Mouse (Mus musculus) hindbrain, embryonic 10.5 days (tissue): ENCODE results near the gene Ctss. TPM values are rescaled to one million over a fixed set of nuclear protein-coding genes. Genes with fewer than 3 reads are reported as not detected.
"Not testable (repeated sequence)": the region's sequence is repeated elsewhere in the genome, so short reads cannot be mapped to it uniquely, and the experiment has no call there.

ENCODE experiments used
- DNase-seq: peaks from one replicate; pipeline ENCODE4 v3.0.0-alpha.2; 2017; ENCODE audit warnings: low spot score
- H3K27ac ChIP-seq: fragments of 300-500 bp; sonication (generic); 2 replicates; pipeline ENCODE4 v1.5.1; 2016; ENCODE audit warnings: mild to moderate bottlenecking, moderate library complexity
- H3K27me3 ChIP-seq: fragments of 300-500 bp; sonication (generic); 2 replicates; pipeline ENCODE4 v1.6.1; 2016; ENCODE audit warnings: mild to moderate bottlenecking; ENCODE audit not compliant: poor library complexity, insufficient read depth, severe bottlenecking
- H3K36me3 ChIP-seq: fragments of 300-500 bp; sonication (generic); 2 replicates; pipeline ENCODE4 v1.6.1; 2016; ENCODE audit warnings: mild to moderate bottlenecking, moderate library complexity
- H3K4me1 ChIP-seq: fragments of 300-500 bp; sonication (generic); replicated peaks from 2 replicates; pipeline ENCODE4 v1.6.1; 2016; ENCODE audit warnings: mild to moderate bottlenecking
- H3K4me3 ChIP-seq: fragments of 300-500 bp; sonication (generic); 2 replicates; pipeline ENCODE4 v1.5.1; 2016; ENCODE audit warnings: mild to moderate bottlenecking, moderate library complexity
- H3K9me3 ChIP-seq: fragments of 300-500 bp; sonication (generic); 2 replicates; pipeline ENCODE4 v1.6.1; 2016; ENCODE audit warnings: mild to moderate bottlenecking, moderate library complexity
- WGBS: fragments of 180-500 bp; shearing (Covaris S2); methylation state at CpG from one replicate; pipeline ENCODE4 v1.1.7; 2016; 5-methylcytosine and 5-hydroxymethylcytosine counted together
- polyA plus RNA-seq: library from polyadenylated mRNA; unstranded; fragments of >200 nt; fragmentation: Nextera tagmentation; extraction: Ambion mirVana; gene quantifications from 2 replicates; pipeline ENCODE4 v1.2.1, GENCODE M21; 2016

Ctss gene
- polyA plus RNA-seq, 1 experiment from 2014 or later: 7.6 TPM

GRCm38 (mm10) chr3:95541186-95541585 is 14.6 kb downstream of the Ctss start:
- H3K4me1 ChIP-seq, H3K36me3 ChIP-seq, H3K27ac ChIP-seq, H3K4me3 ChIP-seq, H3K9me3 ChIP-seq, DNase-seq, H3K27me3 ChIP-seq: not testable (repeated sequence)
- 80% methylated on average over 2 of the region's 2 CpGs for WGBS

GRCm38 (mm10) chr3:95542171-95542570 is 15.6 kb downstream of the Ctss start:
- H3K4me1 ChIP-seq: no peaks in the 10 kb centered on the region
- no peaks in the 10 kb centered on the region for H3K27me3 ChIP-seq
- no peak overlapping the region for H3K4me3 ChIP-seq
- no peak for DNase-seq
- H3K36me3 ChIP-seq: no peaks in the 10 kb centered on the region
- H3K27ac ChIP-seq: no peak overlapping the region
- no peaks in the 10 kb centered on the region for H3K9me3 ChIP-seq

- H3K9me3 ChIP-seq: no peaks in the 10 kb centered on the region
- no peaks in the 10 kb centered on the region for H3K4me1 ChIP-seq
- WGBS: 82% methylated on average over 7 of the region's 7 CpGs
- DNase-seq: no peak
- no peaks in the 10 kb centered on the region for H3K27me3 ChIP-seq
- H3K36me3 ChIP-seq: no peaks in the 10 kb centered on the region
- no peak overlapping the region for H3K27ac ChIP-seq
- H3K4me3 ChIP-seq: no peak overlapping the region
Measured at GRCm38 (mm10) chr3:95542981-95543380, 16.4 kb downstream of the Ctss start.

GRCm38 (mm10) chr3:95550176-95550575 is 23.6 kb downstream of the Ctss start:
- no peak overlapping the region for H3K27ac ChIP-seq
- no peaks in the 10 kb centered on the region for H3K4me1 ChIP-seq
- no peak for DNase-seq
- H3K27me3 ChIP-seq: no peaks in the 10 kb centered on the region
- no peaks in the 10 kb centered on the region for H3K36me3 ChIP-seq
- 89% methylated on average over 1 of the region's 1 CpGs for WGBS
- no peak overlapping the region for H3K4me3 ChIP-seq
- H3K9me3 ChIP-seq: no peaks in the 10 kb centered on the region

- 72% methylated on average over 3 of the region's 3 CpGs for WGBS
- no peaks in the 10 kb centered on the region for H3K27me3 ChIP-seq
- H3K9me3 ChIP-seq: no peaks in the 10 kb centered on the region
- no peak overlapping the region for H3K4me3 ChIP-seq
- no peaks in the 10 kb centered on the region for H3K36me3 ChIP-seq
- no peak for DNase-seq
- H3K4me1 ChIP-seq: no peaks in the 10 kb centered on the region
- H3K27ac ChIP-seq: no peak overlapping the region
Measured at GRCm38 (mm10) chr3:95553986-95554385, 27.4 kb downstream of the Ctss start.

- no peaks in the 10 kb centered on the region for H3K4me1 ChIP-seq
- H3K9me3 ChIP-seq: no peaks in the 10 kb centered on the region
- WGBS: 90% methylated on average over 27 of the region's 27 CpGs
- DNase-seq: no peak
- no peak within 1 kb of the TSS for H3K4me3 ChIP-seq
- H3K27me3 ChIP-seq: no peaks in the 10 kb centered on the region
- no peak within 1 kb of the TSS for H3K27ac ChIP-seq
- H3K36me3 ChIP-seq: no peaks in the 10 kb centered on the region
Measured at GRCm38 (mm10) chr3:95559437-95559836, 32.9 kb downstream of the Ctss start, which contains the start of gene Hormad1. Gene Hormad1, plus strand, starts transcription at chr3:95559677.

GRCm38 (mm10) chr3:95560738-95561137 is 34.2 kb downstream of the Ctss start:
- H3K36me3 ChIP-seq: no peaks in the 10 kb centered on the region
- no peaks in the 10 kb centered on the region for H3K27me3 ChIP-seq
- H3K9me3 ChIP-seq: no peaks in the 10 kb centered on the region
- WGBS: 87% methylated on average over 3 of the region's 3 CpGs
- DNase-seq: no peak
- no peaks in the 10 kb centered on the region for H3K4me1 ChIP-seq
- no peak overlapping the region for H3K27ac ChIP-seq
- no peak overlapping the region for H3K4me3 ChIP-seq

- no peaks in the 10 kb centered on the region for H3K36me3 ChIP-seq
- H3K4me1 ChIP-seq: no peaks in the 10 kb centered on the region
- no peaks in the 10 kb centered on the region for H3K9me3 ChIP-seq
- 75% methylated on average over 2 of the region's 2 CpGs for WGBS
- no peak for DNase-seq
- no peaks in the 10 kb centered on the region for H3K27me3 ChIP-seq
- H3K4me3 ChIP-seq: no peak overlapping the region
- no peak overlapping the region for H3K27ac ChIP-seq
Measured at GRCm38 (mm10) chr3:95561826-95562225, 35.2 kb downstream of the Ctss start.

- 88% methylated on average over 3 of the region's 3 CpGs for WGBS
Measured at GRCm38 (mm10) chr3:95569585-95569984, 43.0 kb downstream of the Ctss start.

GRCm38 (mm10) chr3:95587754-95588603 is 61.4 kb downstream of the Ctss start:
- no peaks in the 10 kb centered on the region for H3K9me3 ChIP-seq
- no peak for DNase-seq
- peak overlapping the region; percentile 77 for H3K27ac ChIP-seq
- H3K27me3 ChIP-seq: no peaks in the 10 kb centered on the region
- 54% methylated on average over 8 of the region's 8 CpGs for WGBS
- H3K4me3 ChIP-seq: peak overlapping the region; percentile 80
- peaks cover 13% of the 10 kb centered on the region for H3K4me1 ChIP-seq
- H3K36me3 ChIP-seq: peaks cover 20% of the 10 kb centered on the region

More at GRCm38 (mm10) chr3:95569585-95569984, 43.0 kb downstream of the Ctss start:
- no peaks in the 10 kb centered on the region for H3K4me1 ChIP-seq
- no peak overlapping the region for H3K27ac ChIP-seq
- no peaks in the 10 kb centered on the region for H3K9me3 ChIP-seq
- no peaks in the 10 kb centered on the region for H3K27me3 ChIP-seq
- H3K4me3 ChIP-seq: no peak overlapping the region
- no peaks in the 10 kb centered on the region for H3K36me3 ChIP-seq
- DNase-seq: no peak

GRCm38 (mm10) chr3:95588604-95589086 is 62.1 kb downstream of the Ctss start, which contains the start of gene Golph3l:
Gene Golph3l, plus strand, starts transcription at chr3:95588934.
- H3K27ac ChIP-seq: peak within 1 kb of the TSS; percentile 84
- H3K9me3 ChIP-seq: no peaks in the 10 kb centered on the region
- peak within 1 kb of the TSS; percentile 80 for H3K4me3 ChIP-seq
- peaks cover 27% of the 10 kb centered on the region for H3K36me3 ChIP-seq
- 0% methylated on average over 12 of the region's 12 CpGs for WGBS
- H3K27me3 ChIP-seq: no peaks in the 10 kb centered on the region
- DNase-seq: peak; percentile 91
- H3K4me1 ChIP-seq: peaks cover 13% of the 10 kb centered on the region

- Histone ChIP-seq H3K27me3 (no peaks in the 10 kb centered on the region), H3K9me3 (no peaks in the 10 kb centered on the region), H3K4me1 (no peaks in the 10 kb centered on the region), H3K27ac (no peak overlapping the region), H3K4me3 (no peak overlapping the region), H3K36me3 (peaks cover 53% of the 10 kb centered on the region)
- no peak for DNase-seq
Measured at GRCm38 (mm10) chr3:95598734-95599133, 72.1 kb downstream of the Ctss start.

- WGBS: 91% methylated on average over 3 of the region's 3 CpGs
- H3K27ac ChIP-seq: no peak overlapping the region
- H3K9me3 ChIP-seq: no peaks in the 10 kb centered on the region
- H3K27me3 ChIP-seq: no peaks in the 10 kb centered on the region
- H3K4me1 ChIP-seq: no peaks in the 10 kb centered on the region
- no peak overlapping the region for H3K4me3 ChIP-seq
- H3K36me3 ChIP-seq: peaks cover 41% of the 10 kb centered on the region
- no peak for DNase-seq
Measured at GRCm38 (mm10) chr3:95601287-95601686, 74.7 kb downstream of the Ctss start.
